Mouse (Mus musculus): Measurements from ENCODE around the gene Negr1. TPM values are rescaled to one million over a fixed set of nuclear protein-coding genes. Genes with fewer than 3 reads are reported as not detected.

Gene Negr1
- total RNA-seq, 1 experiment: 0.31 TPM

DNA sequence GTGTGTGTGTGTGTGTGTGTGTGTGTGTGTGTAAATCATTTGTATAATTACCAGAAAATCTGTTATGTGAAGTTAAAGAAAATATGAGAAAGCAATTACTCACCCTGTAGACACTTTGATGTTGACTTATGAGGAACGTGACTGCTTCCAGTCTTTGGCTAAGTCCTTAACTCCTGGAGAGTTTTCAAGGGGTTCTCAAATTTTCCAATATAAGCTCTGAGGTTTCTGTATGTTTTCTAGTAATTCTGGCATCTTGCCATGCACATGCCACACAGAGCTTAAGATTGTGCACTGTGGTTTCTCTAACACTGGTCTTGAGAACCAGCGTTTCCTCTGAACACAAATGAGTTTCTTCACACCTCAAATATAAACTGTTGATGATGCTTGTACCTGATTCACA lies 460.0 kb downstream of the Negr1 start:
- Histone ChIP-seq H3K27ac (ENCODE audit: insufficient read depth, low read depth, low read length, poor library complexity, severe bottlenecking) (no peak overlapping the region), H3K4me1 (ENCODE audit: control insufficient read depth in 2 of 2, insufficient read depth in 2 of 2, low read length in 2 of 2, poor library complexity in 1 of 2) (no peaks in the 10 kb centered on the region), H3K4me3 (ENCODE audit: insufficient read depth in 1 of 2, low read depth in 1 of 2, low read length in 2 of 2, poor library complexity in 1 of 2, severe bottlenecking in 1 of 2) (no peak overlapping the region), H3K36me3 (ENCODE audit: control insufficient read depth, insufficient read depth, low read length, poor library complexity, severe bottlenecking) (no peaks in the 10 kb centered on the region), H3K9ac (ENCODE audit: insufficient read depth, low read depth, low read length, poor library complexity, severe bottlenecking) (no peak overlapping the region), H3K9me3 (ENCODE audit: control insufficient read depth, insufficient read depth, low read depth, low read length) (no peaks in the 10 kb centered on the region)
- no peak for TF ChIP-seq ZNF384 (IDR thresholded peaks at IDR 0.05; ENCODE audit: low read depth, low read length)
- TF ChIP-seq HCFC1 (IDR thresholded peaks at IDR 0.05; ENCODE audit: borderline replicate concordance, insufficient read depth, low read length): no peak
- TF ChIP-seq CHD2 (IDR thresholded peaks at IDR 0.05; ENCODE audit: low read depth, low read length): no peak
- no peak for TF ChIP-seq ZC3H11A (IDR thresholded peaks at IDR 0.05; ENCODE audit: borderline replicate concordance, low read depth, low read length)
- no peak for TF ChIP-seq MAFK (IDR thresholded peaks at IDR 0.05; ENCODE audit: insufficient read depth, low read depth, low read length)
- DNase-seq (ENCODE audit: low read depth, low spot score): no peak
- in situ Hi-C loops (cut with MboI; ENCODE audit: low sequenced_read_pairs in 2 of 2, unreplicated experiment in 2 of 2): no loop called here

DNA sequence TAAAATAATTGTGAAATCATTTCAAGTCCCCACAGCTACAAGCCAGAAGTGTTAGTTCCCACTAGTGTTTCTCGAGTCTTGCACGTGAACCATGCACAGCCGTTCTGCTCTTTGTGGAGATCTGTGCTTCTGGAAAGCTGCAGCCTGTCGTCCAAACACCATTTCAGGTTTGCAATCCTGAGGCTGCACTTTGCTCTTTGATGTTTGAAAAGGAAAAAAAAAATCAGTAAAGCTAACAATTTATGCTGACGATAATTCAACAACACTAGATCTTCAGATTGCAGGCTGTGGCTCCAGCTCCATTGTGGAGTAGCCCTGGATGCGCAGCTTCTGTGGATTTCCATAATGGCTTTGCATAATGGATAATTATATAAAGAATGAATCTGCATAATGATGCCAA lies 463.0 kb downstream of the Negr1 start:
- Histone ChIP-seq H3K4me1 (ENCODE audit: control insufficient read depth in 2 of 2, insufficient read depth in 2 of 2, low read length in 2 of 2, poor library complexity in 1 of 2) (no peaks in the 10 kb centered on the region), H3K36me3 (ENCODE audit: control insufficient read depth, insufficient read depth, low read length, poor library complexity, severe bottlenecking) (no peaks in the 10 kb centered on the region), H3K4me3 (ENCODE audit: insufficient read depth in 1 of 2, low read depth in 1 of 2, low read length in 2 of 2, poor library complexity in 1 of 2, severe bottlenecking in 1 of 2) (no peak overlapping the region), H3K9ac (ENCODE audit: insufficient read depth, low read depth, low read length, poor library complexity, severe bottlenecking) (no peak overlapping the region), H3K27ac (ENCODE audit: insufficient read depth, low read depth, low read length, poor library complexity, severe bottlenecking) (no peak overlapping the region), H3K9me3 (ENCODE audit: control insufficient read depth, insufficient read depth, low read depth, low read length) (no peaks in the 10 kb centered on the region)
- in situ Hi-C loops (cut with MboI; ENCODE audit: low sequenced_read_pairs in 2 of 2, unreplicated experiment in 2 of 2): no loop called here
- TF ChIP-seq CHD2 (IDR thresholded peaks at IDR 0.05; ENCODE audit: low read depth, low read length) (no peak), HCFC1 (IDR thresholded peaks at IDR 0.05; ENCODE audit: borderline replicate concordance, insufficient read depth, low read length) (no peak), MAFK (IDR thresholded peaks at IDR 0.05; ENCODE audit: insufficient read depth, low read depth, low read length) (no peak), ZNF384 (IDR thresholded peaks at IDR 0.05; ENCODE audit: low read depth, low read length) (no peak), ZC3H11A (IDR thresholded peaks at IDR 0.05; ENCODE audit: borderline replicate concordance, low read depth, low read length) (no peak)
- no peak for DNase-seq (ENCODE audit: low read depth, low spot score)

DNA sequence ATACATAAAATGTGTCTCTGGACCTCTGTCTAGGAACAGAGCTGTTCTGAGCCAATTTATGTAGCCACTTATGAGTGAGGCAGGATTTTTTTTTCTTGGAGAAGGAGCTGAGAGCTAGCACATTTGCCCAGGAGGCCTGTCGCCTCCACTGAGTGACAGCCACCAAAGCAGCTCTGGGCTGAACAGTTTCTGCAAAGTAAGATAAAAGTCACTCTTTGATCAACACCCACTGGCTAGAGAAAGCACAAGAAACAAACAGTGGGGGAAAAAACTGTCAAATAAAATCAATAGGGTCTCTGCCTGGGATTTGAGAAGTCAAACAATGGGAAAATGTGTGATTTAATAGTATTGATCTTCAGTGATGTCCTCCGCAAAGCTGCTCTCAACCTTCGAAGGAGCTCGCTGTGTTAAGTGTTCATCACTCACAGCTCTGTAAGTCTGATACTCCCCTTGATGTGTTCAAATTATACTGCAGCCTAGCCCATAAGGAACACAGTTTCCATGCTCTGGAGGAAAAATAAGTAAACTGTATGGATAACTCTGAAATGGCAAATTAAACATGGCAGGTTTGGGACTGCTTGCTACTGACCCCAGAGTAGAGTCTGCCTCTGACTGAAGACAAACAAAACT lies 470.0 kb downstream of the Negr1 start:
- Histone ChIP-seq H3K36me3 (ENCODE audit: control insufficient read depth, insufficient read depth, low read length, poor library complexity, severe bottlenecking) (no peaks in the 10 kb centered on the region), H3K9ac (ENCODE audit: insufficient read depth, low read depth, low read length, poor library complexity, severe bottlenecking) (no peak overlapping the region), H3K9me3 (ENCODE audit: control insufficient read depth, insufficient read depth, low read depth, low read length) (no peaks in the 10 kb centered on the region), H3K27ac (ENCODE audit: insufficient read depth, low read depth, low read length, poor library complexity, severe bottlenecking) (no peak overlapping the region), H3K4me1 (ENCODE audit: control insufficient read depth in 2 of 2, insufficient read depth in 2 of 2, low read length in 2 of 2, poor library complexity in 1 of 2) (no peaks in the 10 kb centered on the region), H3K4me3 (ENCODE audit: insufficient read depth in 1 of 2, low read depth in 1 of 2, low read length in 2 of 2, poor library complexity in 1 of 2, severe bottlenecking in 1 of 2) (no peak overlapping the region)
- DNase-seq (ENCODE audit: low read depth, low spot score): no peak
- in situ Hi-C loops (cut with MboI; ENCODE audit: low sequenced_read_pairs in 2 of 2, unreplicated experiment in 2 of 2): no loop called here
- no peak for TF ChIP-seq ZC3H11A (IDR thresholded peaks at IDR 0.05; ENCODE audit: borderline replicate concordance, low read depth, low read length)
- TF ChIP-seq HCFC1 (IDR thresholded peaks at IDR 0.05; ENCODE audit: borderline replicate concordance, insufficient read depth, low read length): no peak
- no peak for TF ChIP-seq CHD2 (IDR thresholded peaks at IDR 0.05; ENCODE audit: low read depth, low read length)
- no peak for TF ChIP-seq MAFK (IDR thresholded peaks at IDR 0.05; ENCODE audit: insufficient read depth, low read depth, low read length)
- TF ChIP-seq ZNF384 (IDR thresholded peaks at IDR 0.05; ENCODE audit: low read depth, low read length): no peak

DNA sequence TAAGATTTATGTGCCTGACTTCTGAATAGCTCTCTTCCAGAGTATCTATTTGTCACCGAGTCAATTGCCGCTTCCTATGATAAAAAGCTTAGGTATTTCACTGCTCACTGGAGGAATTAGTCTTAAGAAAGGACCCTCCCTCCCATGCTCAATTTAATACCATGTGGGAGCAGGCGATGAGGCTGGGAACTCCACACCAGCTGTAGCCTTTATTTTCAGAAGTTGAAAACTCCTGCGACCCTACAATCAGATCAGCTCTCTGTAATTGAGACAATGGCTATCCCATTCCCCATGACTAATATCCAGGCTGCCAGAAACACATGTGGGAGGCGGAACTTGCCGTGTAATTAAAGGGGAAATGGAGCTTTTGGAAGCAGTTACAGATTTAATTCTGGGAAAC lies 474.4 kb downstream of the Negr1 start:
- in situ Hi-C loops (cut with MboI; ENCODE audit: low sequenced_read_pairs in 2 of 2, unreplicated experiment in 2 of 2): no loop called here
- no peaks in the 10 kb centered on the region for H3K4me1 ChIP-seq (ENCODE audit: control insufficient read depth in 2 of 2, insufficient read depth in 2 of 2, low read length in 2 of 2, poor library complexity in 1 of 2)
- H3K27ac ChIP-seq (ENCODE audit: insufficient read depth, low read depth, low read length, poor library complexity, severe bottlenecking): no peak overlapping the region
- H3K9me3 ChIP-seq (ENCODE audit: control insufficient read depth, insufficient read depth, low read depth, low read length): no peaks in the 10 kb centered on the region
- no peaks in the 10 kb centered on the region for H3K36me3 ChIP-seq (ENCODE audit: control insufficient read depth, insufficient read depth, low read length, poor library complexity, severe bottlenecking)
- no peak for DNase-seq (ENCODE audit: low read depth, low spot score)
- H3K4me3 ChIP-seq (ENCODE audit: insufficient read depth in 1 of 2, low read depth in 1 of 2, low read length in 2 of 2, poor library complexity in 1 of 2, severe bottlenecking in 1 of 2): no peak overlapping the region
- no peak for TF ChIP-seq ZC3H11A (IDR thresholded peaks at IDR 0.05; ENCODE audit: borderline replicate concordance, low read depth, low read length)
- TF ChIP-seq CHD2 (IDR thresholded peaks at IDR 0.05; ENCODE audit: low read depth, low read length): no peak
- no peak for TF ChIP-seq HCFC1 (IDR thresholded peaks at IDR 0.05; ENCODE audit: borderline replicate concordance, insufficient read depth, low read length)
- TF ChIP-seq ZNF384 (IDR thresholded peaks at IDR 0.05; ENCODE audit: low read depth, low read length): no peak
- TF ChIP-seq MAFK (IDR thresholded peaks at IDR 0.05; ENCODE audit: insufficient read depth, low read depth, low read length): no peak
- H3K9ac ChIP-seq (ENCODE audit: insufficient read depth, low read depth, low read length, poor library complexity, severe bottlenecking): no peak overlapping the region

Data from ES-E14 (cell line).